Mouse (Mus musculus): ENCODE results near the gene Ugt1a6a.

DNA sequence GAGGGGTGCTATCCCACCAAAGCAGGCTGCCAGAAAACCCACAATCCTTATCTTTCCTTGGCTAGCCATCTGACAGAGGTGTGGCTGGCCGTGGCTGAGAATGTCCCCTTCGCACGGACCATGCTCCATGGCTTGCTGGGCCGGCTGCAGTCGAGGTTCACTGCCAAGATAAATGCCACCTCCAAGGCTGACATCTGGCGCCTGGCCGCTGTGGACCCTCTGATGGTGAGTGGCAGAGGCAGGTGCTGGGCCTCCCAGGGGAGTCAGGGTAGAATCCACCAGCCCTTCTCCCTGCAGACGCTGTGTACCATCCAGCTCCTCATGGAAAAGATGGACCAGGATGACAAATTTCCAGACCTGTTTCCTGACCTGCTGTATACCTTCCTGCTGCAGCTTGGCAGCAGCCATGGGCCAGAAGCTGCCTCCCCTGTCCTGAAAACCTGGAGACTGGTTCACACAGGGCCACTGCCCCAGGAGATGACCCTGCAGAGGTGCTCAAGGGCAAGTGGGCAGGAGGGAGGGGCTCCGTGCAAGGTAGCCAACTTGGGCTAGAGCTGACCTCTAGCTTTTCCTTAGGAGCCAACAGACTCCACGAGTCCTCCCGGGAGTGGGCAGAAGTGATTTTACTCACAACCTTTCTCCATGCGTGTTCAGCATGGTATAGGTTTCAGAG, 120.3 kb downstream of the Ugt1a6a start:
- TF ChIP-seq CTCF (IDR thresholded peaks at IDR 0.05; ENCODE audit: extremely low read depth, insufficient read length, insufficient replicate concordance, low read depth, low read length) (no peak), POLR2A (IDR thresholded peaks at IDR 0.05; ENCODE audit: low read depth, low read length) (no peak)

Data from small intestine, adult 2 months (tissue).